Mouse (Mus musculus) kidney, embryonic 15.5 days (tissue): ENCODE results near the gene Dnajb1. TPM values are rescaled to one million over a fixed set of nuclear protein-coding genes. Genes with fewer than 3 reads are reported as not detected.
"Not testable (repeated sequence)": the region's sequence is repeated elsewhere in the genome, so short reads cannot be mapped to it uniquely, and the experiment has no call there.

Experiments used
- ATAC-seq: fragments of 200-750 bp; cut with Nextera tagmentation; replicated peaks from 2 replicates; pipeline ENCODE4 v1.8.0; 2017; ENCODE audit warnings: moderate TSS enrichment; ENCODE audit not compliant: low FRiP score
- H3K27ac ChIP-seq: fragments of 300-500 bp; sonication (generic); 2 replicates; pipeline ENCODE4 v1.5.1; 2015; ENCODE audit warnings: mild to moderate bottlenecking, inconsistent platforms
- H3K27me3 ChIP-seq: fragments of 300-500 bp; sonication (generic); 2 replicates; pipeline ENCODE4 v1.6.1; 2015; ENCODE audit warnings: inconsistent platforms
- H3K36me3 ChIP-seq: fragments of 300-500 bp; sonication (generic); 2 replicates; pipeline ENCODE4 v1.6.1; 2015; ENCODE audit warnings: inconsistent platforms
- H3K4me1 ChIP-seq: fragments of 300-500 bp; sonication (generic); 2 replicates; pipeline ENCODE4 v1.6.1; 2015; ENCODE audit warnings: inconsistent platforms
- H3K4me2 ChIP-seq: fragments of 300-500 bp; sonication (generic); 2 replicates; pipeline ENCODE4 v1.6.1; 2015; ENCODE audit warnings: moderate library complexity, mild to moderate bottlenecking, inconsistent platforms
- H3K4me3 ChIP-seq: fragments of 300-500 bp; sonication (generic); replicated peaks from 2 replicates; pipeline ENCODE4 v1.5.1; 2015; ENCODE audit warnings: mild to moderate bottlenecking, inconsistent platforms
- H3K9ac ChIP-seq: fragments of 300-500 bp; sonication (generic); 2 replicates; pipeline ENCODE4 v1.6.1; 2015; ENCODE audit warnings: mild to moderate bottlenecking, inconsistent platforms
- H3K9me3 ChIP-seq: fragments of 300-500 bp; sonication (generic); replicated peaks from 2 replicates; pipeline ENCODE4 v1.6.1; 2016; ENCODE audit warnings: inconsistent platforms
- WGBS: fragments of 180-500 bp; shearing (Covaris S2); methylation state at CpG from one replicate; pipeline ENCODE4 v1.1.7; 2015; ENCODE audit warnings: mixed read lengths; 5-methylcytosine and 5-hydroxymethylcytosine counted together
- polyA plus RNA-seq: library from polyadenylated mRNA; unstranded; fragments of >200 nt; fragmentation: Nextera tagmentation; extraction: Ambion mirVana; gene quantifications from 2 replicates; pipeline ENCODE4 v1.2.1, GENCODE M21; 2015

Dnajb1 gene
- polyA plus RNA-seq, 1 experiment from 2014 or later = 60.4 TPM

DNA sequence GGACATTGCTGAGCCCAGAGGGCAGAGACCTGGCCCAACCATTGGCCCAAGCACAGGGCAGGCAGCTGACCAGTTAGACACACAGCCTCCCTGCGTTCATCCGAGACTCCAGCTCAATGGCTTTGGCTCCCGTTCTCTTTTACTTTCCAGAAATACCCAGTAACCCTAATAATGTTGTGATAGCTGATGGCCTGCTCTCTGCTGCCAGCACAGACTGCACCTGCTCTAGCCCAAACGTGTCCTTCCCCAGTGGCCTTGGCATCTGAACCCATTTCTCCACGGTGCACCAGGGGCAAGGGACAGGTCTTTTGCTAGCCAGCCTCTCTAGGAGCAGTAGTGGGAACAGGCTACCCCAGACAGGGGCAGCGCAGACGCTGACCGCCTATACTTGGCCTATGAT lies 27.2 kb upstream of the Dnajb1 start:
- Histone ChIP-seq H3K9ac (no peak overlapping the region), H3K27me3 (no peaks in the 10 kb centered on the region), H3K9me3 (no peaks in the 10 kb centered on the region), H3K4me3 (no peak overlapping the region), H3K27ac (no peak overlapping the region), H3K4me2 (no peak overlapping the region), H3K4me1 (peaks cover 68% of the 10 kb centered on the region), H3K36me3 (peaks cover 13% of the 10 kb centered on the region)
- no peak for ATAC-seq
- 67% methylated on average over 8 of the region's 8 CpGs for WGBS

- no peak overlapping the region for H3K4me2 ChIP-seq
- H3K9ac ChIP-seq = no peak overlapping the region
- H3K4me3 ChIP-seq = no peak overlapping the region
- H3K9me3 ChIP-seq = no peaks in the 10 kb centered on the region
- 86% methylated on average over 8 of the region's 8 CpGs for WGBS
- peaks cover 21% of the 10 kb centered on the region for H3K36me3 ChIP-seq
- H3K27ac ChIP-seq = no peak overlapping the region
- H3K4me1 ChIP-seq = peaks cover 57% of the 10 kb centered on the region
- no peaks in the 10 kb centered on the region for H3K27me3 ChIP-seq
- ATAC-seq = no peak
Observed at GRCm38 (mm10) chr8:83582226-83582625, 25.8 kb upstream of the Dnajb1 start.

DNA sequence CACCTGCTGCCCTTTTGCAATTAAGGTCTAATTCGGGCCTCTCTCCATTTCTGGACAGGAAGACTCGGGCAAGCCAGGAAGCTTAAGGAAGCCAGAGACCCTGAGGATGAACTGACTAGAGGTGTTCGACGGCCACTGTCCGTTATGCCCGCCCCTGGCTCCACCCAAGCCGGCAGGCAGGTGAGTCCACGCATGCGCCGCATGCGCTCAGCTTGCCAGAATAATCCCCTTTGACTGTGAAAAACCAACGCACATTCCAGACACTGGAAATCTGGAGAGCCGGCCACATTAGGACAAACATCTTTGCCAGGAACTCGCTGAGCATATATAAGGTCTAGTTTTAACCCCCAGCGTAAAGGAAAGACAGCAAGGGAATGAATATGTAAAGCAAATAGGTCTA lies 24.8 kb upstream of the Dnajb1 start:
- Histone ChIP-seq H3K4me2 (no peak overlapping the region), H3K9me3 (no peaks in the 10 kb centered on the region), H3K27me3 (no peaks in the 10 kb centered on the region), H3K27ac (no peak overlapping the region), H3K9ac (no peak overlapping the region), H3K4me3 (no peak overlapping the region), H3K36me3 (peaks cover 28% of the 10 kb centered on the region), H3K4me1 (peaks cover 59% of the 10 kb centered on the region)
- 90% methylated on average over 15 of the region's 15 CpGs for WGBS
- no peak for ATAC-seq

GRCm38 (mm10) chr8:83584771-83585170 lies 23.2 kb upstream of the Dnajb1 start:
- Histone ChIP-seq H3K4me2 (no peak overlapping the region), H3K4me3 (no peak overlapping the region), H3K9me3 (no peaks in the 10 kb centered on the region), H3K36me3 (peaks cover 29% of the 10 kb centered on the region), H3K27me3 (no peaks in the 10 kb centered on the region), H3K27ac (no peak overlapping the region), H3K4me1 (peaks cover 50% of the 10 kb centered on the region), H3K9ac (no peak overlapping the region)
- WGBS = 89% methylated on average over 1 of the region's 1 CpGs
- ATAC-seq = no peak

DNA sequence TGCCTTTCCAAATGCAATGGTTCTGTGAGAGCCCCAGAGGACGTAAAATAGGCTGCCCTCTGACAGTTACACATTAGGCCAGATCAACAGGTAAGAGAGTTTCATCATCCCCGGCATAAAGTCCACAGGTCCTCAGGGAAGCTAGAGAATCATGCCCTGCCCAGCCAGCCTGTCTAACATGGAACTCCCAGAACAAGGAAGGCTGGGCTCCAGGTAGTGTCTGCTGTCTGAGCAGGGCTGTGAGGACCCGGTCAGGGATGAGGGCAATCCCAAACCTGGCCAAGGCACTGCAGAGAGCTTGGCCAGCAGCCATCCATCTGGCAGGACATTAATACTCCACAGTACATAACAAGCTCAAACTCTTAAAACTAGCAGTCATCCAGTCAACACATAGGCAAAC lies 22.7 kb upstream of the Dnajb1 start:
- no peak overlapping the region for H3K4me2 ChIP-seq
- no peak for ATAC-seq
- no peak overlapping the region for H3K4me3 ChIP-seq
- H3K4me1 ChIP-seq = peaks cover 49% of the 10 kb centered on the region
- H3K36me3 ChIP-seq = peaks cover 33% of the 10 kb centered on the region
- H3K9ac ChIP-seq = no peak overlapping the region
- no peaks in the 10 kb centered on the region for H3K27me3 ChIP-seq
- no peak overlapping the region for H3K27ac ChIP-seq
- no peaks in the 10 kb centered on the region for H3K9me3 ChIP-seq
- 75% methylated on average over 3 of the region's 3 CpGs for WGBS

GRCm38 (mm10) chr8:83587644-83588043 lies 20.3 kb upstream of the Dnajb1 start:
- Histone ChIP-seq H3K4me2 (no peak overlapping the region), H3K27me3 (no peaks in the 10 kb centered on the region), H3K4me3 (no peak overlapping the region), H3K9ac (no peak overlapping the region), H3K27ac (no peak overlapping the region), H3K36me3 (peaks cover 39% of the 10 kb centered on the region), H3K4me1 (peaks cover 48% of the 10 kb centered on the region), H3K9me3 (no peaks in the 10 kb centered on the region)
- WGBS = 62% methylated on average over 6 of the region's 6 CpGs
- no peak for ATAC-seq

- H3K4me1 ChIP-seq = peaks cover 49% of the 10 kb centered on the region
- no peak overlapping the region for H3K4me3 ChIP-seq
- H3K27ac ChIP-seq = no peak overlapping the region
- H3K9me3 ChIP-seq = no peaks in the 10 kb centered on the region
- no peak overlapping the region for H3K9ac ChIP-seq
- no peaks in the 10 kb centered on the region for H3K27me3 ChIP-seq
- ATAC-seq = no peak
- H3K36me3 ChIP-seq = peaks cover 33% of the 10 kb centered on the region
- H3K4me2 ChIP-seq = no peak overlapping the region
- 92% methylated on average over 5 of the region's 5 CpGs for WGBS
Observed at GRCm38 (mm10) chr8:83588886-83589285, 19.1 kb upstream of the Dnajb1 start.

- peaks cover 28% of the 10 kb centered on the region; the same call in 1 of the 2 replicates for H3K36me3 ChIP-seq
- no peak overlapping the region for H3K4me3 ChIP-seq
- 77% methylated on average over 7 of the region's 7 CpGs for WGBS
- no peak overlapping the region for H3K27ac ChIP-seq
- H3K4me2 ChIP-seq = no peak overlapping the region
- no peaks in the 10 kb centered on the region for H3K9me3 ChIP-seq
- peaks cover 54% of the 10 kb centered on the region for H3K4me1 ChIP-seq
- H3K27me3 ChIP-seq = no peaks in the 10 kb centered on the region
- H3K9ac ChIP-seq = no peak overlapping the region
- no peak for ATAC-seq
Observed at GRCm38 (mm10) chr8:83590488-83591023, 17.4 kb upstream of the Dnajb1 start.

DNA sequence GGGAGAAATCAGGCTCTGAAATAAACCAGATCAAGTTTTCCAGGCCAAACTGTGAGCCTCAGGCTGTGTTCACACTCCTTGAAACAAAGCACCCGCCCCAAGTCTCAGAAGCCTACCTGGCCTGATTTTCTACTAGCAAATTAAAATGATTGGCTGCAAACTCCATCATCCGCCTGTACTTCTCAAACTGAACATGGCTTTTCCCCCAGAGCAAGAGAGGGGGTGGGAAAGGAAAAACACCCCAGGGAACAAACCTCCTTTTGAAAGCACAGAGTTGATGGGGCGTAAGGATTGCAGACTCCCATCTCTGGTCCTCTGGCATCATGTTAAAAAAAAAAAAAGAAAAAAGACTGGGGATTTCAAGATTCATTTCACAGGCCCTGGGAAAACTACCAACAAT lies 15.3 kb upstream of the Dnajb1 start:
- no peaks in the 10 kb centered on the region for H3K9me3 ChIP-seq
- no peak overlapping the region for H3K27ac ChIP-seq
- ATAC-seq = no peak
- H3K4me3 ChIP-seq = peak overlapping the region; percentile 61
- peak overlapping the region; percentile 84 for H3K4me2 ChIP-seq
- peak overlapping the region; percentile 32; the same call in 1 of the 2 replicates for H3K9ac ChIP-seq
- 62% methylated on average over 3 of the region's 3 CpGs for WGBS
- H3K36me3 ChIP-seq = peaks cover 16% of the 10 kb centered on the region; the same call in 1 of the 2 replicates
- peaks cover 48% of the 10 kb centered on the region for H3K4me1 ChIP-seq
- H3K27me3 ChIP-seq = no peaks in the 10 kb centered on the region

- 3% methylated on average over 22 of the region's 22 CpGs for WGBS
- ATAC-seq = no peak; the same call in 1 of the 2 replicates
Observed at GRCm38 (mm10) chr8:83593325-83594166, 14.4 kb upstream of the Dnajb1 start.

DNA sequence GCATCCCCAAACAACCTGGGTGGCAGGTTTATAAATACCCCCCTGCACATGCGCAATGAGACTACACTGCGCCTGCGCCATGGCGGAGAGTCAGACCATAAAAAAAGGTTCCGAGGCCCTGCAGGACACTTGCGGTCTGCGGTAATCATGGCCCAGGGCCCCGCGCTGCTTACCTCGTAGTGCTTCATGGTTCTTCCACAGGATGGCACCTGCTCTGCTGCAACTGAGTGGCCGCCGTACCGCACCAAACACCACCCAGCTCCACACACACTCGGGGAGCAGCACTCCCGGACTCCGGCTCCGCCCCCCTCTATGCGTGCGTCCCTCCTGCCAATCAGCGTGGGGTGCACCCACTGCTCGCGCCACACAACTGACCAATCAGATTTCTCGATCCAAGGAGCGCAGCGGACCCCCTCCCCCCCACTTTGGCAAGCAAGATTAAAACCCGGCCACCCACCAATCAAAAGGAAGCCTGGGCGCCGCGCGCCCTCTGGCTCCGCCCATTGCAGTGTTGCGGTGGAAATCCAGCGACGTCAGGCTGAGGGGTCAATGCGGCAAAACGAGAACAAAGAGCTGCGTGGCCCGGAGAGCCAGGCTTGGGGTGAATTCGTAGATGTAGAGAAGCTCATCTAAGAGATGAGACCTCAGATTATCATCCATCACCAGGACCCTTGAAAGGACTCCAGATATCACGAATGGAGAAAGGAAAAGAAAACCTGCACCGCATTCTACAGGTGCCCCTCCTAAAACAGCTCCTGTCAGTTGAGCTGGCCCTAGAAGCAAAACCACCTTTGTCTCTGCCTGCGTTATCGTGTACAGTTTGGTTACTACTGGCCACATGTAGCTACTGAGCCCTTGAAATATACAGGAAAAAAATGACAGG lies 13.6 kb upstream of the Dnajb1 start:
- ATAC-seq = peak; percentile 99
- Histone ChIP-seq H3K9ac (peak overlapping the region; percentile 71), H3K4me2 (peak overlapping the region; percentile 84), H3K9me3 (no peaks in the 10 kb centered on the region), H3K36me3 (peaks cover 10% of the 10 kb centered on the region; the same call in 1 of the 2 replicates), H3K4me1 (peaks cover 35% of the 10 kb centered on the region), H3K27me3 (no peaks in the 10 kb centered on the region), H3K27ac (peak overlapping the region; percentile 90), H3K4me3 (peak overlapping the region; percentile 61)
- under 1% methylated on average over 43 of the region's 43 CpGs for WGBS

More at GRCm38 (mm10) chr8:83593325-83594166, 14.4 kb upstream of the Dnajb1 start:
- Histone ChIP-seq H3K36me3 (peaks cover 10% of the 10 kb centered on the region; the same call in 1 of the 2 replicates), H3K4me1 (peaks cover 40% of the 10 kb centered on the region), H3K27ac (peak overlapping the region; percentile 90), H3K27me3 (no peaks in the 10 kb centered on the region), H3K9me3 (no peaks in the 10 kb centered on the region), H3K9ac (peak overlapping the region; percentile 71), H3K4me2 (peak overlapping the region; percentile 84), H3K4me3 (peak overlapping the region; percentile 61)

DNA sequence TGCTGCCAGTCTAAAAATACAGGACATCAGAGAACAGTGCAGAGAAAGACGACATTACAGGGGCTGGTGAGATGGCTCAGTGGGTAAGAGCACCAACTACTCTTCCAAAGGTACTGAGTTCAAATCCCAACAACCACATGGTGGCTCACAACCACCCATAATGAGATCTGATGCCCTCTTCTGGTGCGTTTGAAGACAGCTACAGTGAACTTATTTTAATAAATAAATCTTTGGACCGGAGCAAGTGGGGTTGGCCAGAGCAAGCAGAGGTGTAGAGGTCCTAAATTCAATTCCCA lies 13.0 kb upstream of the Dnajb1 start:
- Histone ChIP-seq H3K27ac (peak overlapping the region; percentile 90), H3K9ac (peak overlapping the region; percentile 71), H3K4me3 (peak overlapping the region; percentile 61), H3K4me2 (peak overlapping the region; percentile 84), H3K4me1 (peaks cover 34% of the 10 kb centered on the region)
- ATAC-seq, H3K36me3 ChIP-seq, H3K27me3 ChIP-seq, H3K9me3 ChIP-seq: not testable (repeated sequence)
- 59% methylated on average over 3 of the region's 3 CpGs for WGBS
